Mouse (Mus musculus) mouse embryonic stem cell (cell line): ENCODE results near the gene Arsj.

Experiments
- in situ Hi-C, 2 experiments: fragments of 300-500 bp; cut with MboI; formaldehyde crosslinking; loops; 1 replicate in 1 of 2; 3 replicates in 1 of 2; pipeline ENCODE4 v1.14.3; 2019 to 2020; ENCODE audit warnings: low sequenced_read_pairs in 2 of 2, low pct_unique_long_range_greater_than_20kb in 1 of 2, mixed read lengths in 1 of 2; ENCODE audit not compliant: unreplicated experiment in 1 of 2

The Arsj gene

DNA sequence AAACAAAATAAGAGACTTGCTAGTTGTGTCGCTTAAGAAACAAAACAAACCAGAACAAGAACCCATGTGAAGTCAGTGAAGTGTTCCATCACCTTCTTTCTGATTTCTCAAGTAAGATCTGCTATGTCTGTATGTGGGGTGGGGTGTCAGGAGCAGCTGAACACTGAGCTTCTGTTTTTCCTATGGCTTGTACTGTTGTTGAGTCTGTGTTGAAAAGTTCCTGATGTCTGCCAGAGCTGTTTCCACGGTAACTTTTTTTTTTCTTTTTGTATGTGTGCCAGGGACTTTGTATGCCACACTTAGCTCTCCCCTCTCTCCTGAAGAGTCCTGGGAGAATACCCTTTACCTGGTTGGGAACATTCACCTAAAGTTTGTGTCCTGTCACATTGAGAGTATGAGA lies 34.0 kb downstream of the Arsj start:
- in situ Hi-C loops: no loop called here

DNA sequence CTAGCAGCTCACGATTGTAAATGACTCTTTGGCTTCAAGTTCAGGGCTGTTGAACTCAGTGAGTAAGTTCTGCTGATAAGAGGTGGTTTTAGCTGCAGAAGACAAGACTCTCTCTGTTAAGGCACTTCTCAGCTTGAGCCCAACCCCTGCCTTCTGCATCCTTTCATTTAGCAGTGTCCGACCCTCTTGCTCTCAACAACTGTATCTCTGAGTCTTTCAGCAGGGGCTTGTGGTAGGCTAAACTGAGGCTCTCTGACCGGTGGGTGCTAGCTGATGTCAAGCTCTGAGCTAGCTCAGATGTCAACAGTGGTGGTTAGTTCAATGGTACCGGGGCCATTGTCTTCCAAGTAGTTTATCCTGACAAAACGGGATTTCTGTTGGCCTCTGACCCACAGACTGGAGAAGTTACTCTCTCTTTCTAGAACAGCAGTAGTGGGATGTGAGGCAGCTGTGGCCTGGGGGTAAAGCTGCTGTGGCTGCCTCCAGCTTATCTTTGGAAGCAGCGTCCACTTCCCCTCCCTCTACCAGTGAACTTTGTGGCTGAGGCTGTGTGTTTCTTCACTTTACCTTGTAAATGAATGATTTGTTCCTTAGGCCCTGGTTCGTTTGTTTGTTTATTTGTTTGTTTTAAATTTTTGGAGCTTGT lies 34.6 kb downstream of the Arsj start:
- in situ Hi-C loops: no loop called here

DNA sequence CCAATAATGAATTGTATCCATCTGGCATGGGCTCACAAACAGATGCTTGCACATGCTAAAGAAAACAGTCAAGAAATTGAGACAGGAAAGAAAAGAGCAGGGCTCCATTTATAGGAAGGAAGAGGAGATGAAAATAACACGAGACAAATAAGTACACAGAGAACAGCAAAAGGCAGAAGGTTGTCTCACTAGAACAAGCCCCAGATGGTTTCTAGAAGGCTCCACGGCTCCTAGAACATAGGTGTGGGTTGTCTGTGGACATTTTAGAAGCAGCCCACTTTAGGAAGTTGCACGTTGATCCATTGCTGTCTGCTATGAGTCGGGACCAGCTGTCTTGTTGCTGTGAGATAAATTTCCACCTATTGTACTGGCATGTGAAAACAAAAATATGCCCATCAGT lies 37.2 kb downstream of the Arsj start:
- in situ Hi-C loops: no loop called here

DNA sequence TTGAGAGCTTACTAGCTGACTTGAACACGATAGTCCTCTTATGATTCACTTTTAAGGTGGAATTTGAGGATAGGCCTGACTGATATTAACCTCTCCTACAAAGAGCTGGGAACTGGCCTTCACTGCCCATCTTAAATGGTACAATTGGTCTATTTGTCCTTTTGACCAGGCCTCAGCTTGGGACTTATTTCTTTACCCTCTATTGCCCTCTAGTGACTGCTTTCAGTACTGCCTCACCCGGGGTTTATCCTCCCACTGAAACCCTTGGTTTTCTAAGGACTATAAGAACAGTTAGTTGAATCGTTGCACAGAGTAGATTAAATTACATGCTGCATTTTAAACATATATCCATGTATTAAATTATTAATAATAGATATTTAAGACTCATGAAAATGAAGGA lies 39.4 kb downstream of the Arsj start:
- in situ Hi-C loops: no loop called here

DNA sequence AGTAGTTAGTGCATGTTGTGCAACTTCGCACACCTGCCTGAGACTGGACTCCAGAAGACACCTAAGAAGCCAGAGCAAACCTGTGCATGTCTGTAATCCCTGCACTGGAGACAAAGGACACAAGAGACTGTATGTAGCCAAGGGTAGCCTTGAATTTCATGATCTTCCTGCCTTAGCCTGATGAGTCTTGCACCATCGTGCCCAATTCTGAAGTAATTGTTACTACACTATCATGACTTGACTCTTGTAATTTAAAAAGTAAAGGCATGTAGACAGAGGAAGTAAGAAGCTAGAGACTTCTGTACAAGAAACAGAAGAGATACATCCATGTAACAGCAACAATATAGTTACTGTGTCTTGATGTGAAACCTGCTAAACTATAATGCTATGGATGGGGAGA lies 40.7 kb downstream of the Arsj start:
- in situ Hi-C loops: no loop called here

DNA sequence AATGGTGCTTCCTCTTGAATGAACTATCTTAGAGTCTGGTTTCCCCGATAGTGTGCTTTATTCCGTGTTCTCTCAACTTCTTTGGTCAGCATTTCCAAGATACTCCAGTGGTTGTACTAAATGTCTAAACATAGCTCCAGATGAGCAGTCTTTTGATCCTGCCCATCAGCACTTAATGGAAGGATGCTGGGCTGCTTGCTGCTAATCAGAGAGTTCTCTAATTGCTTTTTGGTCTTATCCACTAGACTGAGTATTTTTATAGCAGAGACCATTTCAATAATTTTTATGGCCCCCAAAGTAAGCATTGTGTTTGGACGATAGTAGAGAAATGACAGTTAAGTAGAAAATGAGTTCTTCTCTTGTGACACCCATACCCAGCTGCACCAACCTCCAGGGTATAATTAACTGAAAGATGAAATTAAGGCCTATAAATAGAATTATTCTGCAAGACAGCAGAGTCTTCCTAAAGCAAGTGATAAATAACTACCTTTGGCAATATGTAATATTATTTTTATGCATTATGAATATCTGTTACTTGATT lies 67.1 kb downstream of the Arsj start:
- in situ Hi-C loops: no loop called here

DNA sequence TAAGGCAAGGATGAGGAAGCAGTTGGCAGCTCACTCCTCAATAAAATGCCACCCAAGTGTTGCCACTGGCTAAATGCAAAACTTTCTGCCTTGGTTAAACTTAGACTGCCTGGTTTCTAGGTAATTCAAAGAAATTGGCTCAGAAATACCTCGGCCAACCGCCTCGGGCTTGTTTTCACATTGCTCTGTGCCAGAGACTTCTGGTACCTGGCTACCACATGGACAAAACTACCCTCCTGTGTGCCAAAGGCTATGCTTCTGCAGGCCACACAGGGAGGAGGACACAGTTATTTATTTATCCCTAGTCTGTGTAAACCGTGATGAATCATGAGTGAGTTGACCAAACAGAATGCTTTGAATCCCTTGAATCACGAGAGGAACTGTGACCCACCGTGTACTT lies 75.8 kb downstream of the Arsj start:
- in situ Hi-C loops: no loop called here

DNA sequence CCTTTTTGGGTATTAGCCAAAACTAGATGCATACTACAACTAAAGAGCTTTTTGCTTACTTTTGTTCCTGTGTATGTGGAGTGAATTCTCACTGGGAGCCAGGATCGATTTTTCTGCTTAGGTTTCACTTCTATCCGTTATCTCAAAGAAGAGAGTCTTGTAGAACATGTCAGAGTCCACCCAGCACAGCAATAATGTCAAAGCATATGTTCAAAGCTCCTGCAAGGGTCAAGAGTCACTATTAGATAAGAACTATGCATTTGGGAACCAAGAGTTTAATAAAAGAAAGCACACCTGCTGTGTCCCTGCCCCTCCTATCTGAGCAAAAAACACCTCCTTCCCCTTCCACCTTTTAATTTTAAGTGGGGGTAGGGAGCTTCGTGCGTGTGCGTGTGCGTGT lies 85.6 kb downstream of the Arsj start:
- in situ Hi-C loops: no loop called here

DNA sequence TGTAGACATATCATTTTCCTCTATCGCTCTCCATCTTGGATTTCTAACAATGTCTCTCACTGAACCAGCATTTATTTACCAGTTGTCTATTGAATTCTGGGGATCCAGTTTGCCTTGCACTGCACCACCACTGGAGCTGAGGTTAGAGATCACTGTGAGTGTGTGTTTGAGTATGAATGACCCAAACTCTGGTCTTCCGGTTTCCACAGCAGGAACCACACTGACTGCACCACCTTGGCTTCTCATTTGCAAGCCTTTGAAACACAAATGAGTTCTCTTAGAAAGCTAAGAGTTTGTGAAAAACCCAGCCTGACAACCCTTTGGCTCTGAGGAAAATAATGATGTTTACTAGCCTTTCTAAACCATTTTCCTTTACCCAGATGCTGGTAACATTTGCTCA lies 86.0 kb downstream of the Arsj start:
- in situ Hi-C loops: no loop called here

DNA sequence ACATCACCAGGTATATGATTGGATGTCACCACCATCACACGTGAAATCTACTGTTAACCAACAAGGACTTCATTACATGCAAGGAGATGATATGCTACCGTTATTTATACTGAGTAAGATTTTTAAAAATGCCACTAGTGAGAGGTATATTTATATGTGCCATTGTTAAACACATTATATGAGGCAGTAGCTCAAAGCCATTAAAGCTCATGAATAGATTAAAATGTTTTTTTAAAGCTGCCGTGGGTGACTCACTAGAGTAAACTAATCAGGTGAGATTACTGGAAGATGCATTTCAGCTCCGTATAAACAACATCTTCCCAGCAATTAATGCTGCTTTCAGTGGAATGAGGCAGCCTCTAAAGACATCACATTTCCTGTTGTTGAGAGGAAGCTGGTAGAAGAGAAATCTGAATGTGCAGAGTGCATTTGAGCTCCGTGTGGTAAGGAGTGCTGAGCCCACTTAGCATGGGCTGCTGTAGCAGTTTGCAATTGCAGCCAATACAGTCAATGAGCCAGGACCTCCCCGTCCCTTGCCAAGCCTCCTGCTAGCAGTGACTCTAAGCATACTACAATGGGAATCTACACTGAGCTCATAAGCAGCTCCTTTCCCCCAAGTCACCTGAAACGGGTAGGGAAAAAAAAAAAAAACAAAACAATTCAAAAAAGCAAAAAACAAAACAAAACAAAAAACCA lies 92.5 kb downstream of the Arsj start:
- in situ Hi-C loops: no loop called here

DNA sequence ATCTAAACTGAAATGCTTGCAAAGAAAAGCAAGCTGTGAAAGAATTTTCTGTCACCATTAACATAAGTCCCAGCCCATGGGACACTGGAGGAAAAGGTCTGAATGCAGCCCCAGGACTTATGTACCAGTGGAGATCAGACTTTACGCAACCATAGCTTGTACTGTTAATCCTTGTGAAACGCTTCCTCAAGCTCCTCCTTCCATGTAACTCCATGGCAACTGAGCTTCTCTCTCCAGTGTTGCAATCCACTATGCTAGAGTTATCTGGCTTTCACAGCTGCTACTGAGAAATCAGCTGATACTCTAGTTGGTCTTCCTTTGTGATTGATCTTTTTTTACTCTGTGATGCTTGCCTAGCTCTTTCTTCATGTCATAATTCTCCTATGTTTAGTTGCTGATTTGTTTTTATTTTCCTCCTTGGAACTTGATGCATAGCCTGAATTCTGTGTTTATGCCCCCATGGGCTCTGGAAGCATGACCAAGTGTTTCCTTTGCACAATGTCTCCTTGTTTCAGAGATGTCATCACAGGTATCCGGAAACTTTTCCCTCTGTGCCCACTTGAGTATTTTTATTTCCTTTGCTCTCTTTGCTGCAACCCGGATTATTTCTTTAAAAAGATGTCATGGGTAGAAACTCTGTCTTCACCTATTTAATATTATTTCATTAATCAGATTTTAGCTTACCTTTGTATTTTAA lies 99.8 kb downstream of the Arsj start:
- in situ Hi-C loops: no loop called here

DNA sequence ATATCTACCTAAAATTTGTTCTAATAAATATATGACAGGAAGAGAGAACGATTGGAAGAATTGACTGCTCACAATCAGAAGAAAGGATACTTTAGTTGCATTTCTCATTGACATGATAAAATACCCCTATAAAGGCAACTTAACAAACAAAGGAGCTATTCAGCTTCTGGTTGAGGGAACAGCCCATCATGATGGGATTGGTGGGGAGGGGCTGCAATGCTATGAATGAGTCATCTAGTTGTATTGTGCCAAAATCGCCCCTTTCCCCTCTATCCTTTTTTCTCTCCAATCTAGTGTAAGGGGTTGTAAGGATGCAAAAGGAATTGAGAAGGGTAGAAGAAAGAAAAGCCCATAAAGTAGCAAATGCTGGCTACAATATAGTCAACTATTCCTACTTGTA lies 100.8 kb downstream of the Arsj start:
- in situ Hi-C loops: no loop called here
